In genomic region chr6:120187587-120188176, GRCm38 (mm10) we compare ENCODE assay signal across 8 mouse cellular contexts.
DNase-seq lines count a peak whose midpoint lies in the region; ATAC-seq and TF ChIP-seq lines count a peak whose summit lies in the region.

No protein-coding gene starts in this region.

- intact Hi-C loops in heart, postnatal 36 days (cut with DNase I) = loop anchor here (1.0 to 2.0 kb wide), 2 partner anchors 29 to 73 kb away; no protein-coding TSS in a partner anchor
- intact Hi-C loops in left cerebral cortex, postnatal 4 days (cut with DNase I) = no loop called here

- no peak for TF ChIP-seq CTCF in liver, embryonic 14.5 days (IDR thresholded peaks at IDR 0.05; ENCODE audit: low read depth)

- H3K4me2 ChIP-seq in kidney, embryonic 15.5 days = peak overlapping the region; percentile 53
- H3K4me2 ChIP-seq in liver, embryonic 14.5 days (ENCODE audit: low read depth) = peak overlapping the region; percentile 67
- peak overlapping the region; percentile 42 for H3K4me2 ChIP-seq in neural tube, embryonic 13.5 days

- 0 out of 2 replicates have a peak, but pooled peaks cover 3% of the 10 kb centered on the region for H3K27me3 ChIP-seq in kidney, embryonic 15.5 days
- H3K27me3 ChIP-seq in liver, embryonic 14.5 days (ENCODE audit: control insufficient read depth, insufficient read depth, low read length) = no peaks in the 10 kb centered on the region
- H3K27me3 ChIP-seq in neural tube, embryonic 13.5 days = no peaks in the 10 kb centered on the region

- H3K27ac ChIP-seq in kidney, embryonic 15.5 days = no peak overlapping the region
- H3K27ac ChIP-seq in liver, embryonic 14.5 days = no peak overlapping the region
- no peak overlapping the region for H3K27ac ChIP-seq in neural tube, embryonic 13.5 days (replicated peaks)

- H3K4me3 ChIP-seq in kidney, embryonic 15.5 days (replicated peaks) = peak overlapping the region; percentile 27
- peak overlapping the region; percentile 11 to 23; a peak in 3 of 4 replicates for H3K4me3 ChIP-seq in liver, embryonic 14.5 days (ENCODE audit: insufficient read depth in 1 of 2, low read depth in 2 of 2, low read length in 2 of 2)
- H3K4me3 ChIP-seq in neural tube, embryonic 13.5 days = no peak overlapping the region

- no peaks in the 10 kb centered on the region for H3K36me3 ChIP-seq in kidney, embryonic 15.5 days
- H3K36me3 ChIP-seq in liver, embryonic 14.5 days (replicated peaks; ENCODE audit: control insufficient read depth, insufficient read depth, low read depth) = no peaks in the 10 kb centered on the region
- no peaks in the 10 kb centered on the region for H3K36me3 ChIP-seq in neural tube, embryonic 13.5 days

- H3K9me3 ChIP-seq in kidney, embryonic 15.5 days (replicated peaks) = no peaks in the 10 kb centered on the region
- H3K9me3 ChIP-seq in liver, embryonic 14.5 days (ENCODE audit: control insufficient read depth, low read length) = no peaks in the 10 kb centered on the region
- no peaks in the 10 kb centered on the region for H3K9me3 ChIP-seq in neural tube, embryonic 13.5 days

- H3K9ac ChIP-seq in kidney, embryonic 15.5 days = no peak overlapping the region
- peak overlapping the region; percentile 49 for H3K9ac ChIP-seq in liver, embryonic 14.5 days (replicated peaks)
- no peak overlapping the region for H3K9ac ChIP-seq in neural tube, embryonic 13.5 days

- ATAC-seq in kidney, embryonic 15.5 days (replicated peaks; ENCODE audit: low FRiP score) = 0 out of 2 replicates have a peak, but pooled peaks have one; percentile 16
- ATAC-seq in common myeloid progenitor, adult 5-6 weeks (replicated peaks; ENCODE audit: low read depth, poor library complexity, severe bottlenecking) = peak; percentile 94
- ATAC-seq in liver, embryonic 14.5 days (ENCODE audit: insufficient read depth) = 0 out of 2 replicates have a peak, but pooled peaks have one; percentile 14
- ATAC-seq in neural tube, embryonic 13.5 days (ENCODE audit: low read depth) = no peak

- 19% methylated on average over 18 of the region's 18 CpGs for WGBS in kidney, embryonic 15.5 days
- 6% methylated on average over 18 of the region's 18 CpGs for WGBS in liver, embryonic 14.5 days (ENCODE audit: insufficient replicate concordance)
- 17% methylated on average over 18 of the region's 18 CpGs for WGBS in neural tube, embryonic 13.5 days

- peaks cover 24% of the 10 kb centered on the region for H3K4me1 ChIP-seq in kidney, embryonic 15.5 days
- peaks cover 12 to 30% of the 10 kb centered on the region in 2 experiments for H3K4me1 ChIP-seq in liver, embryonic 14.5 days (replicated peaks; ENCODE audit: control insufficient read depth in 2 of 2, insufficient read depth in 2 of 2, low read length in 1 of 2)
- peaks cover 18% of the 10 kb centered on the region for H3K4me1 ChIP-seq in neural tube, embryonic 13.5 days (replicated peaks)

- no peak for TF ChIP-seq EP300 in liver, embryonic 14.5 days (IDR thresholded peaks at IDR 0.05; ENCODE audit: low read depth)

- no peak for DNase-seq in kidney, adult 9 months
- peak; percentile 26 to 32 for DNase-seq in heart, postnatal 36 days
- no peak for DNase-seq in liver, embryonic 14.5 days (ENCODE audit: low read depth in 3 of 3, low spot score in 3 of 3)
- no peak for DNase-seq in left cerebral cortex, postnatal 4 days
- no peak for DNase-seq in gastrocnemius, postnatal 4 days (ENCODE audit: low spot score in 2 of 2)

Comparison
In these comparisons a context has a peak if more than half of its experiments do, and no peak if none do; other contexts are left out.
1. DNase-seq: peak in heart, postnatal 36 days (2 of 2); none in kidney, adult 9 months (single experiment), liver, embryonic 14.5 days (0 of 3), left cerebral cortex, postnatal 4 days (single experiment) and gastrocnemius, postnatal 4 days (0 of 2).
2. Peak in every context shown above with its lines, with median percentiles within 50 percentile points of each other: H3K4me2 ChIP-seq.